Mouse (Mus musculus): ENCODE results near the gene Olr1. TPM values are rescaled to one million over a fixed set of nuclear protein-coding genes. Genes with fewer than 3 reads are reported as not detected.
A peak's percentile ranks its signal among the peaks of the same experiment; 100 is the strongest.

The Olr1 gene
- polyA plus RNA-seq, 1 experiment from 2014 or later, result not detected

DNA sequence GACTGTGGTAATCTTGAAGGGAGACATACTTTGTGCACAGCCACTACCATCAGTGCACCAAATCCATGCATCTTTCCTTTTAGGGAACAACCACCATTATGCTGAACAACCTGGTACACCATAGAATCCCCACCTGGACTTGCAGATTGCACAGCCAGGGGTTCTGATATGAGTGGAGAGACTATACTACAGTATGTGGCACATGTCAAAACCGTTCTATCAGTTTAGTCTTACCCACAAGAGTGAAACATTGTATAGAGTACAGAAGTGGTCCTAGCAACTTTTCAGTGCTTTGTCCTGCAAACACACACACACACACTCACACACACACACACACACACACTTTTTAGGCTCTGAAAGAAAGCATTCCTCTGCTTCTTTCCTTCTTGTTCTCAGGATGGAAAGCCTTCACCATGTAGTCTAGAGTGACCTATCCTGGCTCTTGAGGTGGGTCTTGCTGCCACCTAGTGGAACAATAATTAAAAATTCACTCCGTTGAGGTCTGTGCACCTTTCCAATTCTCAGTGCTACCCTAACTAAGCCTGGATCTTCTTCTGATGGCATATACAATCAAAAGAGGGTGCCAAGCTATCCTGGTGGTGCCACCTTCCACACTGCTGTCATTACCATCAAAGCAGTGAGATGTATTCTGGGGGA, 10.9 kb upstream of the Olr1 start:
- Histone ChIP-seq H3K4me1 (ENCODE audit: control insufficient read depth, insufficient read depth, low read length) (no peaks in the 10 kb centered on the region), H3K27me3 (ENCODE audit: control insufficient read depth, insufficient read depth, low read length) (no peaks in the 10 kb centered on the region), H3K4me2 (ENCODE audit: low read length) (no peak overlapping the region), H3K36me3 (ENCODE audit: control insufficient read depth, insufficient read depth, low read length) (no peaks in the 10 kb centered on the region), H3K27ac (replicated peaks; ENCODE audit: low read depth, low read length) (no peak overlapping the region), H3K9me3 (ENCODE audit: control insufficient read depth, low read length) (no peaks in the 10 kb centered on the region), H3K4me3 (replicated peaks; ENCODE audit: low read depth, low read length) (no peak overlapping the region), H3K9ac (replicated peaks; ENCODE audit: low read length) (no peak overlapping the region)
- ATAC-seq (ENCODE audit: low FRiP score, low TSS enrichment), result peak; percentile 81
- DNase-seq, result peak; percentile 78
- 54% methylated on average over 2 of the region's 2 CpGs for WGBS

DNA sequence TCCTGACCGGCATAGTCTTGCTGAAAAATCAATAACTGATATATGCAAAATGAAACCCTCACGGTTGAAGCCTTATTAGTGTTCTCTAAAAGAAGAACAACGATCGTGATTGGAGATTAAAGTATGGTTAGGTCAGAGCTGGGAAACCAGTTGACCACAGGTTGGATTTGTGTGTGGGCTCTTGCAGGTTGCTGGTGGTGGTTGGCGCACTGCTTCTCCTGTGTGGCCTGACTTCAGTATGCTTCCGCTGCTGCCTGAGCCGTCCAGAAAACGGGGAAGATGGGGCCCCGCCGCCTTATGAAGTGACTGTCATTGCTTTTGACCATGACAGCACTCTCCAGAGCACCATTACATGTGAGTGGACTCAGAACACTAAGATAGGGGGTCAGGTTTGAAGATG, 9.4 kb upstream of the Olr1 start:
- 94% methylated on average over 10 of the region's 10 CpGs for WGBS
- ATAC-seq (ENCODE audit: low FRiP score, low TSS enrichment), result no peak
- Histone ChIP-seq H3K4me3 (replicated peaks; ENCODE audit: low read depth, low read length) (no peak overlapping the region), H3K9me3 (ENCODE audit: control insufficient read depth, low read length) (no peaks in the 10 kb centered on the region), H3K9ac (replicated peaks; ENCODE audit: low read length) (no peak overlapping the region), H3K4me1 (ENCODE audit: control insufficient read depth, insufficient read depth, low read length) (no peaks in the 10 kb centered on the region), H3K4me2 (ENCODE audit: low read length) (no peak overlapping the region), H3K36me3 (ENCODE audit: control insufficient read depth, insufficient read depth, low read length) (no peaks in the 10 kb centered on the region), H3K27me3 (ENCODE audit: control insufficient read depth, insufficient read depth, low read length) (no peaks in the 10 kb centered on the region), H3K27ac (replicated peaks; ENCODE audit: low read depth, low read length) (no peak overlapping the region)
- DNase-seq, result no peak

DNA sequence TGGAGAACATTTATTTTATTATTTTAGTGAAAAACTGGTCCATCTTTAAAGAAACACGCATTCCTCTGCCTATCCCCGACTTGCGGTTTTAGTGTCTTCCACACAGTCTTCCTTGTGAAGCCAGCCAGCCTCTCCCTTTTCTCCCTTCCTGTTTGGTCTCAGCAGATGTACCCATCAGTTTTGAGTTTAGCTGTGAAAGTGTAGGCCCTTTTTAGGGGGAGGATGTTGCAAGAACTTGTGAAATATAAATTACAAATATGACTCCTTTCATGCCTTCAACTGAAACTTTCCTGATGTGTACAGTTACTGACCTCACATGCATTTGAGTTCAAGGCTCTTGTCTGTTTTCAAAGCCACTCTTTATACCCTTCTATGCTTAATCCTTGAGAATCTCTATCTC, 8.1 kb upstream of the Olr1 start:
- no peak for DNase-seq
- Histone ChIP-seq H3K4me2 (ENCODE audit: low read length) (no peak overlapping the region), H3K4me1 (ENCODE audit: control insufficient read depth, insufficient read depth, low read length) (no peaks in the 10 kb centered on the region), H3K27me3 (ENCODE audit: control insufficient read depth, insufficient read depth, low read length) (no peaks in the 10 kb centered on the region), H3K9ac (replicated peaks; ENCODE audit: low read length) (no peak overlapping the region), H3K4me3 (replicated peaks; ENCODE audit: low read depth, low read length) (no peak overlapping the region), H3K27ac (replicated peaks; ENCODE audit: low read depth, low read length) (no peak overlapping the region), H3K36me3 (ENCODE audit: control insufficient read depth, insufficient read depth, low read length) (no peaks in the 10 kb centered on the region), H3K9me3 (ENCODE audit: control insufficient read depth, low read length) (no peaks in the 10 kb centered on the region)
- ATAC-seq (ENCODE audit: low FRiP score, low TSS enrichment), result no peak
- WGBS, result 94% methylated on average over 3 of the region's 3 CpGs

DNA sequence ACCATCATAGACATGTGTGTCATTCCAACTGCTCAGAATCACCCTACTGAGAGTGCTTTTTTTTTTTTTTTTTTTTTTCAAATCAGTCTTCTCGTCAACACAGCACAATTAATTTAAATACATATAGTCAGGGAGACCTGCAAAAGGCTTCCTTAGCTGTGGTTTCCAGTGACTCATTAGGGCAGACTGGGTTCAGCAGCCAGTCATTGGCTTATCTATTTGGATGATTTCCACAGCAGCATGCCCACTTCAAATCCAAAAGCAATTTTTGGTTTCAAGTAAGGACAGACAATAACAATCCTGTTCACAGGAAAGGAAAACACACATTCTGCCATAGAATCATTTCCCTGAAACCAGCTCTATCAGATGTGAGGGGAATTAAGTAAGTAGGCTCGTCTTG, 7.4 kb upstream of the Olr1 start:
- Histone ChIP-seq H3K4me1 (ENCODE audit: control insufficient read depth, insufficient read depth, low read length) (no peaks in the 10 kb centered on the region), H3K27ac (replicated peaks; ENCODE audit: low read depth, low read length) (no peak overlapping the region), H3K36me3 (ENCODE audit: control insufficient read depth, insufficient read depth, low read length) (no peaks in the 10 kb centered on the region), H3K9me3 (ENCODE audit: control insufficient read depth, low read length) (no peaks in the 10 kb centered on the region), H3K4me3 (replicated peaks; ENCODE audit: low read depth, low read length) (no peak overlapping the region), H3K9ac (replicated peaks; ENCODE audit: low read length) (no peak overlapping the region), H3K27me3 (ENCODE audit: control insufficient read depth, insufficient read depth, low read length) (no peaks in the 10 kb centered on the region), H3K4me2 (ENCODE audit: low read length) (no peak overlapping the region)
- ATAC-seq (ENCODE audit: low FRiP score, low TSS enrichment), result no peak
- DNase-seq, result no peak
- WGBS, result 83% methylated on average over 2 of the region's 2 CpGs

DNA sequence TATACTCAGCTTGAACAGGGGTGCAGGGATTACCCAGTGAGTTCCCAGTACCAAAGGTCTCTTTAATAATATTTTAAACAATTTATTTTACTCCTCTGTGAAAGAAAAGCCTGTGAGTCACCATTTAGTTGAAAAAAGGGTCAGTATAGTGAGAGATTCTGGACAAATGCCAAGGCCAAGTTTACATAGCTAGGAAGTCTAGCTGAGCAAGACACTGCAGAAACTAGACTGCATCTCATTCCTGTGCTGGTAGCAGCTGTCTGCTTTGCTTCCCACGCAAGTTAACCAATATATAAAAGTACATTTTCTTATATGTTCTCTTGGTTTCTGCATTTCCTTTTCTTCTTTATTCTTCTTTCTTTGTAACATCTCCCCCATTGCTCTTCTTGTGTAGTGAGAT, 6.4 kb upstream of the Olr1 start:
- 62% methylated on average over 1 of the region's 1 CpGs for WGBS
- Histone ChIP-seq H3K9me3 (ENCODE audit: control insufficient read depth, low read length) (no peaks in the 10 kb centered on the region), H3K4me1 (ENCODE audit: control insufficient read depth, insufficient read depth, low read length) (no peaks in the 10 kb centered on the region), H3K4me2 (ENCODE audit: low read length) (no peak overlapping the region), H3K4me3 (replicated peaks; ENCODE audit: low read depth, low read length) (no peak overlapping the region), H3K27me3 (ENCODE audit: control insufficient read depth, insufficient read depth, low read length) (no peaks in the 10 kb centered on the region), H3K36me3 (ENCODE audit: control insufficient read depth, insufficient read depth, low read length) (no peaks in the 10 kb centered on the region), H3K9ac (replicated peaks; ENCODE audit: low read length) (no peak overlapping the region), H3K27ac (replicated peaks; ENCODE audit: low read depth, low read length) (no peak overlapping the region)
- no peak for ATAC-seq (ENCODE audit: low FRiP score, low TSS enrichment)
- DNase-seq, result peak; percentile 50

DNA sequence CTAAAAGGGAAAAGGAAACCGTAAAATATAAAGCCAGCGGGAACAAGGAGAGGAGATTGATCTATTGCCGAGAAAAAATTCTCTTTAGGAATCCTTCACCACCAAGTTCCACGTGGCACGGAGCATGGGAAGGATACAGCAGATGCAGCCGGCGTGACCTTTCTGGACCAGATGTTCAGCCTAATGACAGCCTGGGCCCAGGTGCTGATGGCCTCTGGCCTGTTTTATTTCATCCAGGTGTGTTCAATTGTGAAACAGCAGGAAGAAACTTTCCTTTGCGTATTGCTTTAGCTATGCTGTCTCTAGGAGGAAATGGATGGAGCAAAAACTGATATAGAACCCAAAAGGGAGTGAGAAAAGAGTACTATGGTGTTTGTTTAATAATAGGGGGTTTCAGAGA, 5.9 kb upstream of the Olr1 start:
- ATAC-seq (ENCODE audit: low FRiP score, low TSS enrichment) (no peak), DNase-seq (no peak)
- Histone ChIP-seq H3K4me2 (ENCODE audit: low read length) (no peak overlapping the region), H3K9me3 (ENCODE audit: control insufficient read depth, low read length) (no peaks in the 10 kb centered on the region), H3K27ac (replicated peaks; ENCODE audit: low read depth, low read length) (no peak overlapping the region), H3K27me3 (ENCODE audit: control insufficient read depth, insufficient read depth, low read length) (no peaks in the 10 kb centered on the region), H3K4me3 (replicated peaks; ENCODE audit: low read depth, low read length) (no peak overlapping the region), H3K36me3 (ENCODE audit: control insufficient read depth, insufficient read depth, low read length) (no peaks in the 10 kb centered on the region), H3K4me1 (ENCODE audit: control insufficient read depth, insufficient read depth, low read length) (no peaks in the 10 kb centered on the region), H3K9ac (replicated peaks; ENCODE audit: low read length) (no peak overlapping the region)
- 88% methylated on average over 8 of the region's 8 CpGs for WGBS

DNA sequence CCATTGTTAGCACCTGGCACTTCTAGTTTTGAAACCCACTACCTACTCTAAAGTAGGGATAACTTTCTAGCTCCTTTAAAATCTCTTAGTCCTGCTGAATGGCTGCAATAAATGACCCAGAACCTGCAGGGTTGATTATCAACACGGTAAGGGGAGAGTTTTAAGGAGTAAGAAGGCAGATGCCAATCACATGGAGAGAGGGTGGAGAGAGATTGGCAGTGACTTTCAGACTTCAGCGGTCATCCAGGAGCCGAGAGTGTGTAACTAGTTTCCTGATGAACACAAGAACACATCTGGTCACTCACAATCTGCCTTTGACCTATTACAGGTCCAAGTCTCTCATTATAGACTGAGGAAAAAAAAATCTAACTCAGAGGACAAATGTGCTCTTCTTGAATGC, 5.4 kb upstream of the Olr1 start, which contains the start of gene Tmem52b:
TSS of gene Tmem52b (plus strand) at position 189 of the 400 bp plus-strand sequence.
- 83% methylated on average over 3 of the region's 3 CpGs for WGBS
- H3K4me2 ChIP-seq (ENCODE audit: low read length), result no peak within 1 kb of the TSS
- H3K27ac ChIP-seq (replicated peaks; ENCODE audit: low read depth, low read length), result no peak within 1 kb of the TSS
- H3K36me3 ChIP-seq (ENCODE audit: control insufficient read depth, insufficient read depth, low read length), result no peaks in the 10 kb centered on the region
- H3K9ac ChIP-seq (replicated peaks; ENCODE audit: low read length), result no peak within 1 kb of the TSS
- no peaks in the 10 kb centered on the region for H3K4me1 ChIP-seq (ENCODE audit: control insufficient read depth, insufficient read depth, low read length)
- H3K27me3 ChIP-seq (ENCODE audit: control insufficient read depth, insufficient read depth, low read length), result no peaks in the 10 kb centered on the region
- H3K4me3 ChIP-seq (replicated peaks; ENCODE audit: low read depth, low read length), result no peak within 1 kb of the TSS
- ATAC-seq (ENCODE audit: low FRiP score, low TSS enrichment) (no peak), DNase-seq (no peak)
- no peaks in the 10 kb centered on the region for H3K9me3 ChIP-seq (ENCODE audit: control insufficient read depth, low read length)

DNA sequence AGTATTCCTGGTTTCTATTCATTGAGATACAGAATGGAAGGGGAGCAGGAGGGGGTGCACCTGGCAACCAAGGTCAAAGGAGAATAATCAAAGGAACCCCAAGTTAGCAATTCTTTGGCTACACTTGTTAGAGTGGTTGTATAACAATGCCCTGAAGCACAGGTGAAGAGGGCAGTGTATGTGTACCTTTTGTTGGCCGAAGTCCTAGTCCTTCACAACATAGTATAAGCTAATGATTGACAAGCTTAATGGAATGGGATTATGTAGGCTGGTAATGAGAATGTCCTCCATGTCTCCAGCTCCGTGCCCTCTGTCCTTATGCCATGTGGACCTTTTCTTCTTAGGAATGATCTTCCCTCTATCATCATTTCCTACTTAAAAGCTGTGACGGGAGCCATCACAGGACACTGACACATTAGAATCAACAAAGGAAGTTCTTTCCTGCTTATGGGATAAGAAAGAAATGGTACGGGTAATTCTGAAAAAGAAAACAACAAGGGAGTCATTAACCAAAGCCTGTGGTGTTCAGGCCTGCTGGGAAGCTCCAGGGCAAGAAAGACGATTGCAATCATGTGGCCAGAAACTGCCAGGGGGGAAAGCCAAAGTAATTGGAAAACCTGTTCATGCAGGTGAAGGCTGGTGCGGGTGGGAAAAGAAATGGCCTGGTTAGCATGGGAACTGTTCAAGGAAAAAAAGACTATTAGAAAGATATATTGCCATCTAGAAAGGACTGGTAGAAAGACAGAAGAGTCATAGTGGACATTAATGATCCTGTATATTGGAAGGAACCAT, 3.4 kb upstream of the Olr1 start:
- 76% methylated on average over 6 of the region's 6 CpGs for WGBS
- H3K4me2 ChIP-seq (ENCODE audit: low read length), result no peak overlapping the region
- no peaks in the 10 kb centered on the region for H3K27me3 ChIP-seq (ENCODE audit: control insufficient read depth, insufficient read depth, low read length)
- no peaks in the 10 kb centered on the region for H3K9me3 ChIP-seq (ENCODE audit: control insufficient read depth, low read length)
- DNase-seq, result no peak
- no peaks in the 10 kb centered on the region for H3K36me3 ChIP-seq (ENCODE audit: control insufficient read depth, insufficient read depth, low read length)
- H3K27ac ChIP-seq (replicated peaks; ENCODE audit: low read depth, low read length), result no peak overlapping the region
- no peak for ATAC-seq (ENCODE audit: low FRiP score, low TSS enrichment)
- no peak overlapping the region for H3K9ac ChIP-seq (replicated peaks; ENCODE audit: low read length)
- H3K4me3 ChIP-seq (replicated peaks; ENCODE audit: low read depth, low read length), result no peak overlapping the region
- H3K4me1 ChIP-seq (ENCODE audit: control insufficient read depth, insufficient read depth, low read length), result no peaks in the 10 kb centered on the region

DNA sequence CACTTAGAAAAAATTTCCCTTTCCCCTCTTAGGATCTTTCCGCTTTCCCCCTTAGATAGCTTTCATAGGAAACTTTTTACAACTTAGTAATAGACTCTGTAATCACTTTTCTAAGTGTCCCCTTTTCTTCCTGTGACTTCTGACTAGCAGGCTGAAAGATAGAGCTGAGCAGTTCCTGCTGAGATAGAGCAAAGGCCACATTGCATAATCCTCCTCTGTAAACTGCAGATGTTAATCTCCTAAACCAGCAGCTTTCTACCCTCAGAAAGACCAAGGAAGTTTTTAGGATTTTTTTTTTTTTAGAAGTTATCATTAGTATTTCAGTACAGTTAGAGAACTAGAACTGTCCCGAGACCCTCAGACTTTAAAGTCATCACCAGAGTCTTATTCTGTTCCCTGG, 3.5 kb downstream of the Olr1 start:
- no peaks in the 10 kb centered on the region for H3K36me3 ChIP-seq (ENCODE audit: control insufficient read depth, insufficient read depth, low read length)
- DNase-seq (no peak), ATAC-seq (ENCODE audit: low FRiP score, low TSS enrichment) (no peak)
- H3K4me3 ChIP-seq (replicated peaks; ENCODE audit: low read depth, low read length), result no peak overlapping the region
- H3K4me2 ChIP-seq (ENCODE audit: low read length), result no peak overlapping the region
- no peaks in the 10 kb centered on the region for H3K4me1 ChIP-seq (ENCODE audit: control insufficient read depth, insufficient read depth, low read length)
- H3K9ac ChIP-seq (replicated peaks; ENCODE audit: low read length), result no peak overlapping the region
- no peaks in the 10 kb centered on the region for H3K27me3 ChIP-seq (ENCODE audit: control insufficient read depth, insufficient read depth, low read length)
- WGBS, result 86% methylated on average over 2 of the region's 2 CpGs
- H3K9me3 ChIP-seq (ENCODE audit: control insufficient read depth, low read length), result 0 out of 2 replicates have a peak, but pooled peaks cover 3% of the 10 kb centered on the region
- no peak overlapping the region for H3K27ac ChIP-seq (replicated peaks; ENCODE audit: low read depth, low read length)

All from midbrain, embryonic 14.5 days (tissue).